Mouse (Mus musculus) embryonic facial prominence, embryonic 12.5 days (tissue): ENCODE data around the gene Atf6b. TPM values are rescaled to one million over a fixed set of nuclear protein-coding genes. Genes with fewer than 3 reads are reported as not detected.

Experiments used
- ATAC-seq: fragments of 200-750 bp; cut with Nextera tagmentation; 2 replicates; pipeline ENCODE4 v1.8.0; 2017; ENCODE audit not compliant: insufficient number of reproducible peaks, insufficient read depth, low FRiP score, low TSS enrichment
- H3K27ac ChIP-seq: fragments of 300-500 bp; sonication (generic); 2 replicates; pipeline ENCODE4 v1.5.1; 2016; ENCODE audit warnings: mild to moderate bottlenecking
- H3K27me3 ChIP-seq: fragments of 300-500 bp; sonication (generic); 2 replicates; pipeline ENCODE4 v1.6.1; 2016; ENCODE audit warnings: mild to moderate bottlenecking, moderate library complexity
- H3K36me3 ChIP-seq: fragments of 300-500 bp; sonication (generic); 2 replicates; pipeline ENCODE4 v1.6.1; 2016; ENCODE audit warnings: mild to moderate bottlenecking
- H3K4me1 ChIP-seq: fragments of 300-500 bp; sonication (generic); 2 replicates; pipeline ENCODE4 v1.6.1; 2016
- H3K4me2 ChIP-seq: fragments of 300-500 bp; sonication (generic); replicated peaks from 2 replicates; pipeline ENCODE4 v1.6.1; 2016; ENCODE audit warnings: mild to moderate bottlenecking, moderate library complexity
- H3K4me3 ChIP-seq: fragments of 300-500 bp; sonication (generic); 2 replicates; pipeline ENCODE4 v1.5.1; 2016; ENCODE audit warnings: mild to moderate bottlenecking
- H3K9ac ChIP-seq: fragments of 300-500 bp; sonication (generic); 2 replicates; pipeline ENCODE4 v1.6.1; 2016; ENCODE audit warnings: mild to moderate bottlenecking, moderate library complexity
- H3K9me3 ChIP-seq: fragments of 300-500 bp; sonication (generic); 2 replicates; pipeline ENCODE4 v1.6.1; 2016; ENCODE audit warnings: mild to moderate bottlenecking, moderate library complexity
- WGBS: fragments of 180-500 bp; shearing (Covaris S2); methylation state at CpG from one replicate; pipeline ENCODE4 v1.1.7; 2016; 5-methylcytosine and 5-hydroxymethylcytosine counted together
- polyA plus RNA-seq: library from polyadenylated mRNA; unstranded; fragments of >200 nt; fragmentation: Nextera tagmentation; extraction: Ambion mirVana; gene quantifications from 2 replicates; pipeline ENCODE4 v1.2.1, GENCODE M21; 2016

Atf6b gene
- polyA plus RNA-seq, 1 experiment from 2014 or later: 110 TPM

DNA sequence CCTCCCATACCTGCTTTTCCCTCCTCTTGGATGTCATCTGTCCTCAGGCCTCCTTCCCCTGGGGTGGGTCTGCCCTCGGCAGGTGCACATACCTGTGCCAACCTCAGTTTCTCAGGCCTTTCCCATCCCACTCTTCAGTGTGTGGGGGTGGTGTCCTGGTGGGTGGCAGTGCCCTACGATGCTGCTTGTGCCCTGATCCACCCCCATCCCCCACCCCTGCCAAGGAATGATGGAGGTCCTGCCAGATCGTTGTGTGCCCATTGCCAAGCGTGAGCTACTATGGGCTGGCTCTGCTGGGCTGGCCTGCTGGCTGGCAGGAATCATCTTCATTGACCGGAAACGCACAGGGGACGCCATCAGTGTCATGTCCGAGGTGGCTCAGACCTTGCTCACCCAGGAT, 35.9 kb upstream of the Atf6b start:
- H3K27ac ChIP-seq: no peak overlapping the region
- 91% methylated on average over 8 of the region's 8 CpGs for whole genome bisulfite sequencing
- no peak overlapping the region for H3K9ac ChIP-seq
- H3K4me3 ChIP-seq: no peak overlapping the region
- H3K9me3 ChIP-seq: no peaks in the 10 kb centered on the region
- H3K4me2 ChIP-seq: no peak overlapping the region
- H3K4me1 ChIP-seq: peaks cover 19% of the 10 kb centered on the region
- H3K36me3 ChIP-seq: peaks cover 53% of the 10 kb centered on the region
- ATAC-seq: no peak
- no peaks in the 10 kb centered on the region for H3K27me3 ChIP-seq

- H3K27ac ChIP-seq: no peak overlapping the region
- no peak overlapping the region for H3K4me2 ChIP-seq
- no peak for ATAC-seq
- peaks cover 64% of the 10 kb centered on the region for H3K36me3 ChIP-seq
- 86% methylated on average over 11 of the region's 11 CpGs for WGBS
- H3K4me1 ChIP-seq: peaks cover 5% of the 10 kb centered on the region; the same call in 1 of the 2 replicates
- no peak overlapping the region for H3K9ac ChIP-seq
- H3K9me3 ChIP-seq: no peaks in the 10 kb centered on the region
- H3K27me3 ChIP-seq: no peaks in the 10 kb centered on the region
- H3K4me3 ChIP-seq: no peak overlapping the region
Measured at GRCm38 (mm10) chr17:34613054-34613645, 33.8 kb upstream of the Atf6b start.

- Histone ChIP-seq H3K4me1 (no peaks in the 10 kb centered on the region), H3K27me3 (no peaks in the 10 kb centered on the region), H3K27ac (no peak overlapping the region), H3K9ac (no peak overlapping the region), H3K36me3 (peaks cover 62% of the 10 kb centered on the region), H3K9me3 (no peaks in the 10 kb centered on the region), H3K4me2 (no peak overlapping the region; the same call in 1 of the 2 replicates), H3K4me3 (no peak overlapping the region)
- whole genome bisulfite sequencing: 93% methylated on average over 10 of the region's 10 CpGs
- ATAC-seq: no peak
Measured at GRCm38 (mm10) chr17:34613830-34614229, 33.1 kb upstream of the Atf6b start.

GRCm38 (mm10) chr17:34615871-34616270, 31.1 kb upstream of the Atf6b start, which contains the start of gene Egfl8:
TSS of gene Egfl8 (minus strand) at chr17:34615971.
- WGBS: 44% methylated on average over 6 of the region's 6 CpGs
- Histone ChIP-seq H3K4me1 (no peaks in the 10 kb centered on the region), H3K4me2 (no peak within 1 kb of the TSS), H3K4me3 (no peak within 1 kb of the TSS), H3K27ac (no peak within 1 kb of the TSS; the same call in 1 of the 2 replicates), H3K9ac (no peak within 1 kb of the TSS), H3K27me3 (no peaks in the 10 kb centered on the region), H3K9me3 (no peaks in the 10 kb centered on the region), H3K36me3 (peaks cover 62% of the 10 kb centered on the region)
- ATAC-seq: no peak

DNA sequence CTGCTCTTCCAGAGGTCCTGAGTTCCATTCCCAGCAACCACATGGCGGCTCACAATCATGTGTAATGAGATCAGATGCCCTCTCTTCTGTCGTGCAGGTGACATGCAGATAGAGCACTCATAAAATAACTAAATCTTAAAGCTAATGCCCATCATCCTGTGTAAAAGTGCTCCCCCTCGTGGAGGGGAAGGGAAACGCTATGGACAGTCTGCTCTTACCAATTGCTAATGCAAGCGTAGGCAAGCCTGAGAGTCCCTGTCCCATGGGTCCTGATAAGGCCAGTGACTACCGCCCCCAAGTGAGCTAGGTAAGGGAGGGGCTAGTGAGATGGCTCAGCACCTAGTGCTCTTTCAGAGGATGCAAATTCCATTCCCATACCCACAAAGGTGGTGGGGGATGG, 27.9 kb upstream of the Atf6b start:
- Histone ChIP-seq H3K4me2 (no peak overlapping the region), H3K36me3 (peaks cover 54% of the 10 kb centered on the region), H3K4me3 (no peak overlapping the region), H3K9ac (no peak overlapping the region), H3K27ac (no peak overlapping the region), H3K27me3 (no peaks in the 10 kb centered on the region), H3K9me3 (no peaks in the 10 kb centered on the region), H3K4me1 (no peaks in the 10 kb centered on the region)
- no peak for ATAC-seq
- WGBS: 16% methylated on average over 6 of the region's 6 CpGs

GRCm38 (mm10) chr17:34621006-34621405, 25.9 kb upstream of the Atf6b start:
- no peak overlapping the region for H3K27ac ChIP-seq
- peaks cover 48% of the 10 kb centered on the region for H3K36me3 ChIP-seq

GRCm38 (mm10) chr17:34623161-34623560, 23.8 kb upstream of the Atf6b start:
- Histone ChIP-seq H3K27me3 (no peaks in the 10 kb centered on the region), H3K4me1 (peaks cover 10% of the 10 kb centered on the region; the same call in 1 of the 2 replicates), H3K9ac (no peak overlapping the region), H3K9me3 (no peaks in the 10 kb centered on the region), H3K4me3 (no peak overlapping the region), H3K4me2 (no peak overlapping the region), H3K36me3 (peaks cover 32% of the 10 kb centered on the region), H3K27ac (no peak overlapping the region)
- 83% methylated on average over 9 of the region's 9 CpGs for WGBS
- no peak for ATAC-seq

More at GRCm38 (mm10) chr17:34621006-34621405, 25.9 kb upstream of the Atf6b start:
- no peaks in the 10 kb centered on the region for H3K9me3 ChIP-seq
- H3K9ac ChIP-seq: no peak overlapping the region
- H3K4me2 ChIP-seq: no peak overlapping the region
- 92% methylated on average over 8 of the region's 8 CpGs for WGBS
- no peak for ATAC-seq
- H3K4me1 ChIP-seq: peaks cover under 1% of the 10 kb centered on the region; the same call in 1 of the 2 replicates
- no peaks in the 10 kb centered on the region for H3K27me3 ChIP-seq
- H3K4me3 ChIP-seq: no peak overlapping the region

GRCm38 (mm10) chr17:34624981-34625380, 22.0 kb upstream of the Atf6b start:
- WGBS: 94% methylated on average over 3 of the region's 3 CpGs
- Histone ChIP-seq H3K9me3 (no peaks in the 10 kb centered on the region), H3K27me3 (peaks cover 7% of the 10 kb centered on the region)

GRCm38 (mm10) chr17:34626062-34626772, 20.7 kb upstream of the Atf6b start:
- Histone ChIP-seq H3K9me3 (no peaks in the 10 kb centered on the region), H3K4me2 (peak overlapping the region; percentile 78), H3K36me3 (peaks cover 23% of the 10 kb centered on the region), H3K9ac (peak overlapping the region; percentile 60), H3K4me1 (peaks cover 40% of the 10 kb centered on the region), H3K4me3 (peak overlapping the region; percentile 68), H3K27me3 (peaks cover 19% of the 10 kb centered on the region), H3K27ac (peak overlapping the region; percentile 89; the same call in 1 of the 2 replicates)
- ATAC-seq: no peak
- 50% methylated on average over 16 of the region's 16 CpGs for WGBS

More at GRCm38 (mm10) chr17:34624981-34625380, 22.0 kb upstream of the Atf6b start:
- Histone ChIP-seq H3K4me3 (no peak overlapping the region), H3K36me3 (peaks cover 28% of the 10 kb centered on the region), H3K4me2 (no peak overlapping the region), H3K27ac (no peak overlapping the region), H3K9ac (no peak overlapping the region), H3K4me1 (peaks cover 28% of the 10 kb centered on the region)
- no peak for ATAC-seq

- no peaks in the 10 kb centered on the region for H3K9me3 ChIP-seq
- peaks cover 24% of the 10 kb centered on the region for H3K27me3 ChIP-seq
- H3K9ac ChIP-seq: peak overlapping the region; percentile 60
- H3K4me3 ChIP-seq: peak overlapping the region; percentile 68
- H3K27ac ChIP-seq: peak overlapping the region; percentile 89
- H3K4me2 ChIP-seq: peak overlapping the region; percentile 78
- peaks cover 23% of the 10 kb centered on the region for H3K36me3 ChIP-seq
- ATAC-seq: peak; percentile 8
- H3K4me1 ChIP-seq: peaks cover 44% of the 10 kb centered on the region
- WGBS: under 1% methylated on average over 18 of the region's 18 CpGs
Measured at GRCm38 (mm10) chr17:34626773-34627092, 20.2 kb upstream of the Atf6b start.

- Histone ChIP-seq H3K4me1 (peaks cover 46% of the 10 kb centered on the region), H3K9me3 (no peaks in the 10 kb centered on the region), H3K9ac (peak overlapping the region; percentile 60), H3K27ac (peak overlapping the region; percentile 89), H3K27me3 (peaks cover 30% of the 10 kb centered on the region), H3K4me2 (peak overlapping the region; percentile 78), H3K4me3 (peak overlapping the region; percentile 68), H3K36me3 (peaks cover 19% of the 10 kb centered on the region)
- WGBS: under 1% methylated on average over 45 of the region's 45 CpGs
- peak; percentile 70 for ATAC-seq
Measured at GRCm38 (mm10) chr17:34627093-34627942, 19.6 kb upstream of the Atf6b start.
